9 mouse cellular contexts compared by ENCODE assay signal in the genomic region with DNA sequence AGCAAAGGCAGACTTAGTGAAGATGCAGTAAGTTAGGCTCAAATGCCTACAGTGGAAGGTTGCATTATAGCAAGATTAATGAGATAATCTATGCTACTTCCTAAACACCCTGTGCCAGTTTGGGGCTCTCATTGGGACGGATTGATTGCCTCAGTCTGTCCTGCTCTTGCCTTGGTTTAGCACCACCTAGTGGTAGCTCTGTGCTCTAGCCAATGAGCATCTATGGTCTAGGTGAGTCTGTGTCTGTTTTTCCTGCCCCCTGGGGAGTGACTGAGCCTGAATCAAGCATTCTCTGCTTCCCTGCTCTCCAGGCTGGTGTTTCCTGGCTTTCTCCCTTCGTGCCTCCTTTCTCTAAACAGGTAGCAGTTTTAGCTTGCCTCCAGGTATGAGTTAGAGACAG. TPM values are rescaled to one million over a fixed set of nuclear protein-coding genes. Genes with fewer than 3 reads are reported as not detected.
DNase-seq lines count a peak whose midpoint lies in the region; ATAC-seq lines count a peak whose summit lies in the region.
"Had no signal": no experiment of that assay in that cellular context is flagged by ENCODE, and none has a peak within 500 bp of the region (broad histone marks: within the 10 kb centered on the region; RNA-seq: fewer than 3 reads in every experiment).

No protein-coding gene starts in this region.

- no peak overlapping the region for H3K9ac ChIP-seq in forebrain, embryonic 15.5 days (replicated peaks)
- H3K9ac ChIP-seq in intestine, embryonic 14.5 days (ENCODE audit: low read length): no peak overlapping the region
- no peak overlapping the region for H3K9ac ChIP-seq in liver, embryonic 13.5 days
- no peak overlapping the region for H3K9ac ChIP-seq in neural tube, embryonic 12.5 days
- H3K9ac ChIP-seq: embryonic facial prominence, embryonic 12.5 days had no signal

- no peaks in the 10 kb centered on the region for H3K9me3 ChIP-seq in forebrain, embryonic 15.5 days
- H3K9me3 ChIP-seq in intestine, embryonic 14.5 days (ENCODE audit: control insufficient read depth, low read length): no peaks in the 10 kb centered on the region
- H3K9me3 ChIP-seq in liver, embryonic 13.5 days (replicated peaks): no peaks in the 10 kb centered on the region
- H3K9me3 ChIP-seq in neural tube, embryonic 12.5 days: no peaks in the 10 kb centered on the region
- H3K9me3 ChIP-seq: embryonic facial prominence, embryonic 12.5 days had no signal

- H3K4me2 ChIP-seq in forebrain, embryonic 15.5 days (replicated peaks): no peak overlapping the region
- no peak overlapping the region for H3K4me2 ChIP-seq in intestine, embryonic 14.5 days (ENCODE audit: low read length)
- no peak overlapping the region for H3K4me2 ChIP-seq in liver, embryonic 13.5 days
- no peak overlapping the region for H3K4me2 ChIP-seq in neural tube, embryonic 12.5 days (replicated peaks)
- H3K4me2 ChIP-seq: embryonic facial prominence, embryonic 12.5 days had no signal

- no peaks in the 10 kb centered on the region for H3K36me3 ChIP-seq in forebrain, embryonic 15.5 days
- peaks cover 38% of the 10 kb centered on the region for H3K36me3 ChIP-seq in intestine, embryonic 14.5 days (ENCODE audit: control insufficient read depth, insufficient read depth, low read length)
- peaks cover 58% of the 10 kb centered on the region for H3K36me3 ChIP-seq in liver, embryonic 13.5 days
- H3K36me3 ChIP-seq in neural tube, embryonic 12.5 days: peaks cover 13% of the 10 kb centered on the region

- no peak overlapping the region for H3K27ac ChIP-seq in forebrain, embryonic 15.5 days (replicated peaks)
- no peak overlapping the region for H3K27ac ChIP-seq in intestine, embryonic 14.5 days (ENCODE audit: low read depth)
- H3K27ac ChIP-seq in liver, embryonic 13.5 days: no peak overlapping the region
- H3K27ac ChIP-seq in neural tube, embryonic 12.5 days: no peak overlapping the region
- H3K27ac ChIP-seq: embryonic facial prominence, embryonic 12.5 days had no signal

- no peaks in the 10 kb centered on the region for H3K4me1 ChIP-seq in forebrain, embryonic 15.5 days
- peaks cover 29% of the 10 kb centered on the region for H3K4me1 ChIP-seq in intestine, embryonic 14.5 days (replicated peaks; ENCODE audit: control insufficient read depth, insufficient read depth, low read length)
- 0 out of 2 replicates have a peak, but pooled peaks cover 6% of the 10 kb centered on the region for H3K4me1 ChIP-seq in liver, embryonic 13.5 days (replicated peaks)
- H3K4me1 ChIP-seq in neural tube, embryonic 12.5 days: no peaks in the 10 kb centered on the region
- H3K4me1 ChIP-seq: embryonic facial prominence, embryonic 12.5 days had no signal

- WGBS in forebrain, embryonic 15.5 days: 13% methylated on average over 2 of the region's 2 CpGs
- 21% methylated on average over 2 of the region's 2 CpGs for WGBS in intestine, embryonic 14.5 days
- 11% methylated on average over 2 of the region's 2 CpGs for WGBS in liver, embryonic 13.5 days (ENCODE audit: insufficient replicate concordance)
- 12% methylated on average over 2 of the region's 2 CpGs for WGBS in neural tube, embryonic 12.5 days

- peak; percentile 83 for ATAC-seq in forebrain, embryonic 15.5 days (replicated peaks)
- ATAC-seq in intestine, embryonic 14.5 days (replicated peaks; ENCODE audit: low FRiP score, low TSS enrichment, low read depth): peak; percentile 62; the same call in 1 of the 2 replicates
- peak; percentile 86 for ATAC-seq in liver, embryonic 13.5 days (ENCODE audit: low read depth)
- 0 out of 2 replicates have a peak, but pooled peaks have one; percentile 78 for ATAC-seq in neural tube, embryonic 12.5 days (ENCODE audit: low FRiP score, low read depth)

- no peaks in the 10 kb centered on the region for H3K27me3 ChIP-seq in forebrain, embryonic 15.5 days
- no peaks in the 10 kb centered on the region for H3K27me3 ChIP-seq in intestine, embryonic 14.5 days (replicated peaks; ENCODE audit: control insufficient read depth, insufficient read depth, low read length)
- H3K27me3 ChIP-seq in liver, embryonic 13.5 days: no peaks in the 10 kb centered on the region
- no peaks in the 10 kb centered on the region for H3K27me3 ChIP-seq in neural tube, embryonic 12.5 days (replicated peaks)
- H3K27me3 ChIP-seq: embryonic facial prominence, embryonic 12.5 days had no signal

- DNase-seq in spleen, adult 18-20 months: peak; percentile 31 to 46
- no peak for DNase-seq in spleen, adult 12 weeks (ENCODE audit: low spot score)
- DNase-seq in cerebellum, adult 18-20 months: peak; percentile 68 to 73
- no peak for DNase-seq in intestine, embryonic 14.5 days (ENCODE audit: low spot score)
- DNase-seq in liver, embryonic 13.5 days: peak; percentile 46
- DNase-seq in yolk sac, embryonic 10.5 days (ENCODE audit: low spot score): peak; percentile 58

- no peak overlapping the region for H3K4me3 ChIP-seq in forebrain, embryonic 15.5 days
- no peak overlapping the region for H3K4me3 ChIP-seq in intestine, embryonic 14.5 days (ENCODE audit: low read depth, low read length)
- no peak overlapping the region for H3K4me3 ChIP-seq in liver, embryonic 13.5 days (replicated peaks)
- no peak overlapping the region for H3K4me3 ChIP-seq in neural tube, embryonic 12.5 days
- H3K4me3 ChIP-seq: embryonic facial prominence, embryonic 12.5 days had no signal

RNA-seq across cellular contexts. Expression of a gene that starts 25.2 kb away (rescaled TPM):
- polyA plus RNA-seq in forebrain, embryonic 15.5 days (2015; fragmentation: Nextera tagmentation; extraction: Ambion mirVana): 48.5 and 51.8 TPM in 2 replicates
- 51.0 and 55.8 TPM in 2 replicates for polyA plus RNA-seq in intestine, embryonic 14.5 days (2014; fragmentation: Nextera tagmentation; extraction: Ambion mirVana)
- 27.3 and 37.3 TPM in 2 replicates for polyA plus RNA-seq in liver, embryonic 13.5 days (2015; fragmentation: Nextera tagmentation; extraction: Ambion mirVana)
- 48.8 and 49.9 TPM in 2 replicates for polyA plus RNA-seq in neural tube, embryonic 12.5 days (2016; fragmentation: Nextera tagmentation; extraction: Ambion mirVana)

RNA-seq across cellular contexts. Expression of a gene that starts 25.8 kb away (rescaled TPM):
- 18.0 and 19.8 TPM in 2 replicates for polyA plus RNA-seq in forebrain, embryonic 15.5 days (2015; fragmentation: Nextera tagmentation; extraction: Ambion mirVana)
- 62.1 and 67.1 TPM in 2 replicates for polyA plus RNA-seq in intestine, embryonic 14.5 days (2014; fragmentation: Nextera tagmentation; extraction: Ambion mirVana)
- polyA plus RNA-seq in liver, embryonic 13.5 days (2015; fragmentation: Nextera tagmentation; extraction: Ambion mirVana): 21.5 and 25.8 TPM in 2 replicates
- 35.6 and 37.3 TPM in 2 replicates for polyA plus RNA-seq in neural tube, embryonic 12.5 days (2016; fragmentation: Nextera tagmentation; extraction: Ambion mirVana)

Comparison
In these comparisons a context has a peak if more than half of its experiments do, and no peak if none do; other contexts are left out.
1. DNase-seq: peak in spleen, adult 18-20 months (2 of 2), cerebellum, adult 18-20 months (2 of 2), liver, embryonic 13.5 days (single experiment) and yolk sac, embryonic 10.5 days (single experiment); none in spleen, adult 12 weeks (single experiment) and intestine, embryonic 14.5 days (single experiment).
2. Peak in every context shown above with its lines, with median percentiles within 50 percentile points of each other: ATAC-seq.